Mouse (Mus musculus) thymus, postnatal 36 days (tissue): ENCODE measurements around the gene Cmklr1.
"Not testable (repeated sequence)": the region's sequence is repeated elsewhere in the genome, so short reads cannot be mapped to it uniquely, and the experiment has no call there.

Source experiments
- DNase-seq, 2 experiments: peaks; one replicate each; pipeline ENCODE4 v3.0.0; 2022; ENCODE audit warnings: mixed read lengths in 2 of 2

Cmklr1 gene

DNA sequence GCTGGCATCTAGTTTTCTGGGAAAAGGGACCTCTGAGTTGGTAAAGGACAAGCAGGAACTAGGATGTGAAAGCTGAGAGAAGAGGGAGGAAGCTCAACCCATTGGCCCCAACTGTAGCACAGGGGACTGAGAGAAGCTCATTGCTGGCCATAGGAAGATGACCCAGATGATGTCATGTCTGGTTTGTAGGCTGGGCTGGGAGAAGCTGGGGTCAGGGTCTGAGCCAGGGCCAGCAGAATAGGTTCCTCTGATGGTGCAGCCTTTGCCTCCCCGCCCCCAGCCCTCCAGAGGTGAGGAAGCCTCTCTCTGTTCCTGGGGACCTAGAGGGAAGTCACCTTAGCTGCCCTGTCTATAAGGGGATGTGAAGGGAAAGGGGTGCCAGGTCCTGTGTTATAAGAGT lies 31.1 kb downstream of the Cmklr1 start:
- no peak for DNase-seq

DNA sequence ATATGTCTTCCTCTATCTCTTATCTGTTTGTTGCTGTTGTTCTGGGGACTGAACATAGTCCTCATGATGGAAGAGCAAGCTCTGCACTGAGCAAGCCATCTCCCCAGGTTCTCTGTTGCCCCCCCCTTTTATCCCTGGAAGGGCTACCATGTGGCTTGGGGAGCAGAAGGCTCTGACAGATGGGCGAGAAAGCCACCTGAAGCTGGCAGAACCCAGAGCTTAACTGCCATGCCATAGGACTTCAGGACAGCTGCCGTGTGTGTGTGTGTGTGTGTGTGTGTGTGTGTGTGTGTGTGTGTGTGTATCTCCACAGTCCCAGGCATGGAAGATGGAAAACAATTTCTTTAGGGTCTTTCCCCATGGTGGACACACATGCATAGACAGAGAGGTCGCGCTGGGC lies 31.5 kb downstream of the Cmklr1 start:
- no peak for DNase-seq

DNA sequence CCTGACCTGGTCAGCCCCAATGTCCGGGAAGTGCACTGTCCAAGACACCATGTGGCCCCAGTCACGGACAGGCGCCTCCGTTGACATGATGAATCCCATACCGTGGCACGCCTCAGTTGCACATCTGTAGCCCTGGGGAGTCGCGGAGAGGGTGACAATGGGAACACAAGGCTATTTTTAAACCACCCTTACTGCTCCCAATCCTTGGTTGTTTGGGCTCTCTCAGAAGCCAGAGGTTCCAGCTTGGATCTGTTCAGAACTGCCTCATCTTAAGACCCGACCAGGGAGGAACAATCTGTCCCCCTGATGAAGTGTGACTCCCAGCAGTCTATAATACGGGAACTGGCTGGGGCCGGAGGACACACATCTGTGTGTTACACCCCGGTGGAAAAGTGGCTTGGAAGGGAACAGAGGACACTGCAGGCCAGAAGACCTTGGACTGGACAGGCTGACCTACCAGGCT lies 38.4 kb downstream of the Cmklr1 start:
- DNase-seq: no peak

DNA sequence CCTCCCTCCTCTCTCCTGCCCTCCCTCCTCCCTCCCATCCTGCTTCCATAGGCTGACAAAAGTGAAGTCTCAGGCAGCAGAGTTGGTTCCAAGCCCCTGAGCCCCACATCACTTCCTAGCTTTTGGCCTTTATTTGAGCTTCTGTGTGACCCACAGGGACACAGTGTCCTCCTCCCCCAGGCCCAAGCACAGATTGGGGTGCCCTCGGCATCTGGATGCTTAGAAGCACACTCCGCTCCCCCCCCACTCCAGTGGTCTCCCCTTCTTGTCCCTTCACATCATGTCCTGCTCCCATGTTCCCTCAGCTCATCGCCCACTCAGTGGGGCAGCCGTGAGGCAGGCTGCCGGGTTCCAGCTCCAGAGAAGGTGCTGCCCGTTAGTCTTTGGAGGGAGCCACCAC lies 39.1 kb downstream of the Cmklr1 start:
- no peak for DNase-seq

DNA sequence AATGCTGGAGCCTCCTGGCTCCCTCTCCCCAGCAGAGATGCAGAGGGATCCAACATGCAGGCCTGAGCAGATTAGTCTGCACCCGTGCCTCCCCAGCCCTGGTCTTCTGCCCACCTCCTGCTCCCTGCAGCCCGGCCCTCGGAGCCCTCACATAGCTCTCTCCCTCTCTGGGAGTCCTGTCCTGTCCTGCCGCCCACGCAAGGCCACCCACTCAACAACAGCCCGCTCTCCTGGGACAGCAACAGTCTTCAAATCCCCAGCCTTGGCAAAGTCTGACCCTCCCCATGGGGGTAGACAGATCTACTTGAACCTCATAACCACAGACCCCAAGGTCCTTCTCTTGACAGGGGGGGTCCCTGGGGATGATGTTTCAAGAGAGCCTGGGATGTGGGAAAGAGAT lies 39.7 kb downstream of the Cmklr1 start:
- DNase-seq: no peak

DNA sequence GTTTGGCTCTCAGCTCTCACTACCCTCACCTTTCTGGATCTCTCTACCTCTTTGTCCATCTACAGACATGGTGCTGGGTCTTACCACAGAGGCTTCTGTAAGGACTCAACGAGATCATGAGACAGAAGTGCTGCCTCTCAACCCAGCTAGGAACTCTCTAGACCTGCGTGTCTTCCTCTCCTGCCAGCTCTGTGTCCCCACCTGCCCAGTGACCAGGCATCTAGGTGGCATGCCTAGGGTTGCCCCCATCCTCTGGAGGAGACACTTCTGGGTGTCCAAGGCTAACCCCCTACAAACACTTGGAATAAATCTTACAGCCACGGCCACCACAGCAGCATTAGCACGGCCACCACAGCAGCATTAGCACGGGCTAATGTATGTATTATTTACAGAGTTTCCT lies 40.3 kb downstream of the Cmklr1 start:
- DNase-seq: no peak

DNA sequence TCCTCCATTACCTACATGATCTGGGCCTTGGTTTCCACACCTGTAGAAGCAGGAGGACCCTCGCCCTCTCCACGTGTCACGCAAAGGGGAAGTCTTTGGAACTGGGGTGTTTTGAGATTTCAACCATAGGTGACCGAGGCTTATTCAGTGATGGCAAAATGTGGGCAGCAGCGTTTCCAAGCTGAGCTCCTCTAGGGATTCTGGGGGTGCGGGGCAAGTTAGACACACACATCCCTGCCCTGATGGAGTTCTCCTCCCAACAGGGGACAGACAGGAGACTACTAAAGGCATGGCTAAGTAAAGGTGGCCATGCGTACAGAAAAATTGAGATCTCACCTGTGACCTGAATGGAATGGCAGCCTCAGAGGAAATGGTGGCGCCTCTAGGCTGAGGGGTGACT lies 41.7 kb downstream of the Cmklr1 start:
- no peak for DNase-seq

DNA sequence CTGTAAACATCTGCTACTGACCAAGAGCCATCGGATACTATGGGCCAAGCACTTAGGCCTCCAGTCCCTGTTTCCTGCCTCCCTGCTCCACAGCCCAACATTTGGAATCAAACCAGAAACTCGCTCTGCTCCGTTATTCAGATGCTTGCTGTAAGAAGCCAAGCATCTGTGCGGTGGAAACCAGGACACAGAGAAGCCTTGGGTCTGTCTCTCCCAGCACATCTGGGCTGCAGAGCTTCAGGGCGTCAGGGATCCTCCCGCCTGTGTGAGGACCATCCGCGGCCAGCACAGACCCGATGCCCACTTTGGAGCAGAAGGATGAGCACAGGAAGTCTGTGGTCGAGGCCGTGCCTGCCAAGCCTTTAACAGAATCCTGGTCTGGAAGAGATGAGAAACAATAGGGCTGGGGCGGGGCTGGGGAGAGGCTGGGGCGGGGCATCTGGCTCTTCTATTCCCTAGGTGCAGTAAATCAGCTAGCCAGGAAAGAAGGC lies 42.2 kb downstream of the Cmklr1 start:
- DNase-seq: no peak

DNA sequence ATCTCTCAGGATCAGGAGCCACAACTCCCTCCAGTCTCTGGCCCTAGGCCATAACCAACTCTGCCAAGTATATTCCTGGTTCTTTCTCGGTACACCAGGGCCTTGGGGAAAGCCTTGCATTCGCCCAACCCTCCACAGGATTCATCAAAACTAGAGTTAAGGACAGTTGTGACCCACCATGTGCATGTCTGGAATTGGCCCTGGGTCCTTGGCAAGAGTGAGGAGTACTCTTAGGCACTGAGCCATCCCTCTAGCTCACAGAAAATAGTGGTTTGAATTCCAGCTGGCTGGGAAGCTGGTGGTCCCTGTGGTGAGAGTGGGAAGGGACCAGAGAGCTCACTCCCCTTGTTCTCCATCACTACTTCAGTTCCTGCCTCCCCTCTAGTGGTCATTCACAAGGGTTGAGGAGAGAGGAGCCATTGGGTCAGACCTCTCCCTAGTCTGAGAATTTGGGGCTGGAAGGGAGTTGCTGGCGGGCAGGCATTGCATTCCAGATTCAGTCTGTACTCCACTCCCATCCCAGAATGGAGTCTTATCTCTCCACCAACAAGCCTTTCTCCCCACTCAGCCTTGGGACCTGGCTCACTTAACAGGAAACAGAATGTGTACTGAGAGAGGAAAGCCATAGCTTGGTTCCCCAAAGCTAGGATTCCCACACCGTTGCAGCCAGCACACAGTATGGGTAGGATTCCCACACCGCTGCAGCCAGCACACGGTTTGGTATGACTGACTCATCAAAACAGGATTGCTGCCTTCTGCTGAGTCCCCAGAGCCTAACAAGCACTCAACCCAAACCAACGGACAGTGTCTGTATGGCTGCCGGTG lies 43.1 kb downstream of the Cmklr1 start:
- no peak for DNase-seq

DNA sequence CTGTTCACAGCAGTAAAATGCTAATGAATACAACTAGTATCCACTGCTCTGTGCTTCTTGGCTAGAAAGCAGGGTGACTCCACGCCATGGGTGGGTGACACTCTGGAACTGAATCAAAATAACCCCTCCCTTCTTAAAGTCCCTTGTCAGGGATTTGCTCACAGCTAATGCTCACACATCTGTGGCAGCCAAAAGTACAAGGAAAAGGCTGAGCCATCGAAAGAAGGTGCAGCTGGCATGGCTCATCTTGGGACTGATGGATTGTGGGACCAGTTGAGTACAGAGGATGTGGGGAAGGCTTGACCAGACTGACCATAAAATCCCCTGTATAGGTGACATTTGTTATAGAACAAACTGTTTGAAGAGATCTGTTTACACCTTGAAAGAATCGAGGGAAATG lies 44.1 kb downstream of the Cmklr1 start:
- no peak for DNase-seq

DNA sequence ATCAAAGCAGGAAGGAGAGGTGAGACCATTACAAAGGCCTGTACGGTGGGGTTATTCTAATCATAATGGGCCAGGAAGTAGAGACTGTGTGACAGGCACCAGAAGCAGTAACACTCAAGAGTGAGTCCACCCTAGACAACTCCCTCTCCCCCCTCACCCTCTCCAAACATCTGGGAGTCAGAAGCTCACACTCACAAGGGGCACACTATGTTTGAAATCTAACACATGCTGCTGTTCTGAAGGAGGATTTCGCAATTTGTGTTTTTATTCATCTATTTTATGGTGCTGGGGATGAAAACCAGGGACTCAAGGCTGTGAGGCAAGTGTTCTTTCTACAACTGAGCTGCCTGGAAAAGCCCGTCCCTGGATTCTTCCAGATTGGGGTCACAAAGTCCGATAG lies 45.5 kb downstream of the Cmklr1 start:
- DNase-seq: no peak

DNA sequence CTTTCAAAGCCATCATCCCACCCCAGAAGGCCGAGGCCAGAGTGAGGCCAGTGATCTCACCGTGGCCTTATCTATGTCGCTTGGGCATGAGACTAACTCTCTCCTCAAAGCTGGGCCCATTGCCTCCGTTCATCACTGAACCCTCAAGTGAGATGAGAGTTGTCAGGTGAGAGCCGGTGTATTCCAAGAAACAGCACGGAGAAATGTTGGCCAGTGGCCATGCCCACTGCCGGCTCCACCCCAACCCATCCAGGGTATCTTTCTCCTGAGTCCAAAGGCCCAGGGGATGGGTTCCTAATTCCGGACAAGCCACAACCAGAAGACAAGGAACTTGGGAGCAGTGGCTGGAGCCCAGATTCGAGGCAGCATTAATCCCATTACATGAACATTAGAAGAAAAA lies 46.8 kb downstream of the Cmklr1 start:
- DNase-seq: no peak

DNA sequence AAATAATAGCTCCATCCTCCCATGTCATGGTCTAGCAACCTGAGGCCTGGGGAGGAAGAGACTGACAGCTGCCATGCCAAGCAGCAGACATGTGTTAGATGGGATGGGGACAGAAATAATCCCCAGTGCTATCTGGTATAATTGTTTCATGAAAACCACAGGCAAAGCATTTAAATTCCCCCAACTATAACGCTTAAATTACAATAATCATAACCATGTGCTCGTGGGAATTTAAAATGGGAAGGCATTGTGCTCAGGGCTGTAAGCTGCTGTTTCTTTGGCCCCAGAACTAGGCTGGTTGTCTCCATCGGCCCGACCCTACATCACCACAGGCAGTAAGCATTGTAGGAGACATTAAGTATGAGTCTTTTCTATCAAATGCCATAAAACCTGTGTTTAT lies 49.4 kb downstream of the Cmklr1 start:
- DNase-seq: no peak

DNA sequence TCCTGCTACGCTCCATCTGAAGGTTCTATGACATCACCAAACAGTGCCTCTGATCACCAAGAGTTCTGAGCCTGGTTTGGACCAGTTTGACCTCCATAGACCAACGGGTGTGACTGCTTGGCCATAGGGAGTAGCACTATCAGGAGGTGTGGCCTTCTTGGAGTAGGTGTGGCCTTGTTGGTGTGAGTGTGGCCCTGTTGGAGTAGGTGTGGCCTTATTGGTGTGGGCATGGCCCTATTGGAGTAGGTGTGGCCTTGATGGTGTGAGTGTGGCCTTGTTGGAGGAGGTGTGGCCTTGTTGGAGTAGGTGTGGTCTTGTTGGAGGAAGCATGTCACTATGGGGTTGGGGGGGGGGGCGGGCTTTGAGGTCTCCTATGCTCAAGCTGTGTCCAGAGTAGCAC lies 50.0 kb downstream of the Cmklr1 start:
- DNase-seq: no peak

DNA sequence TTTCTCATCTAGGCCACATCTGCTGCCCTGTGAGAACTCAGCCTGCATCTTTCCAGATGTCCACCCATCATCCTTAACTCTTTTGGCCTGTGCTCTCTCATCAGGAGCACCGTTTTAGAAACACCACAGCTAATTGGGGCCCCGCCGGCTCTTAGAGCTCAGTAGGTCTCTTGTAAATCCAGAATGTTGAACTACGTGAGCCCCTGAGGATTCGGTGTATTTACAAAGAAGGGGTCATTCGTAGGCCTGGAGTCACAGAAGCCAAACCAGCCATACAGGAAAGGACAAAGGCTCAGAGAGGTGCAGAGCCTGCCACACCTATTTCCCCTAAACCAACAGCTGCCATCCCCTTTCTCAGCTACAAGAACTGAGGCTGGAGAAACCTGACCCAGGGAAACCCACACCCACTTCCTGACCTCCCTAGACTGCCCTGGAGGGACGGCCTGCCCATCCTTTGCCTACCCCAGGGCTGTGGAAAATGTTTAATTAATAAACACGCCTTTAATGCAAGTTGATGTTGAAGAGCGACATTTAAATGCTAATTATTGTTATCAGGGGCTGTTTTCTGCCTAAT lies 53.4 kb downstream of the Cmklr1 start:
- DNase-seq: no peak

DNA sequence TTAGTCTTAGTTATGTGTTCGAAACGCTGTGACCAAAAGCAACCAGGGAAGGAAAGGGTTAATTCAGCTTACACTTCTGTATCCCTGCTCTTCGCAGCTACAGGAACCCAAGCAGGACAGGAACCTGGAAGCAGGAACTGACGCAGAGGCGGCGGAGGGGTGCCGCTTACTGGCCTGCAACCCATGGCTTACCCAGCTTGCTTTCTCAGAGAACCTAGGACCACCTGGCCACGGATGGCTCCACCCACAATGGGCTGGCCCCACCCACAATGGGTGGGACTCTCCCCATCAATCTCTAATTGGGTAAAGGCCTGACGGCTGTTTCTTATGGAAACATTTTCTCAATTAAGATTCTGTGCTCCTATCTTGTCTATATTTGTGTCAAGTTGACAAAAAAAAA lies 54.0 kb downstream of the Cmklr1 start:
- DNase-seq: no peak

DNA sequence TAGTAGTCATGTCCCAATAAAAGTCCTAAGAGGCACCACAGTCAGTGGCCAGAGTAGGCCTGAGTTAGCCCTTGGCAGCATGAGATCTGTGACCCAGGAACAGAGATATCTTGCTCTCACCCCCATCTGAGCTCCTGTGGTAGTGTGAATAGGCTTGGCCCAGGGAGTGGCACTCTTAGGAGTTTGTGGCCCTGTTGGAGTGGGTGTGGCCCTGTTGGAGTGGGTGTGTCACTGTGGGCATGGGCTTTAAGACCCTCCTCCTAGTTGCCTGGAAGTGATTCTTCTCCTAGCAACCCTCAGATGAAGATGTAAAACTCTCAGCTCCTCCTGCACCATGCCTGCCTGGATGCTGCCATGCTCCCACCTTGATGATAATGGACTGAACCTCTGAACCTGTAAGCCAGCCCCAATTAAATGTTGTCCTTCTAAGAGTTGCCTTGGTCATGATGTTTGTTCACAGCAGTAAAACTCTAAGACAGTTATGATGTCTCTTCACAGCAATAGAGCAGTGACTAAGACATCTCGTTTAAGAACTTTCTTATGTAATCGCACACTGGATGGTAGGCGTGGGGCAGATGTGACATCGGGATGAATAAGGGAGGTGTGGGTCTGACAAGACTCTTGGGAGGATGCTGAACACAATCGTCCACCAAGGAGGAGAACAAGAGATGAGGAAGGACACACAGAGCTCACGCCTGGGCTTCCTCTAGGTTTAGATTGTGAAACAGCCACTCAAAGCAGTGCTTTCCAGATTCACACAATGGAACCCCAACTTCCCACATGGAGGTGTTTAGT lies 56.1 kb downstream of the Cmklr1 start:
- DNase-seq: no peak

DNA sequence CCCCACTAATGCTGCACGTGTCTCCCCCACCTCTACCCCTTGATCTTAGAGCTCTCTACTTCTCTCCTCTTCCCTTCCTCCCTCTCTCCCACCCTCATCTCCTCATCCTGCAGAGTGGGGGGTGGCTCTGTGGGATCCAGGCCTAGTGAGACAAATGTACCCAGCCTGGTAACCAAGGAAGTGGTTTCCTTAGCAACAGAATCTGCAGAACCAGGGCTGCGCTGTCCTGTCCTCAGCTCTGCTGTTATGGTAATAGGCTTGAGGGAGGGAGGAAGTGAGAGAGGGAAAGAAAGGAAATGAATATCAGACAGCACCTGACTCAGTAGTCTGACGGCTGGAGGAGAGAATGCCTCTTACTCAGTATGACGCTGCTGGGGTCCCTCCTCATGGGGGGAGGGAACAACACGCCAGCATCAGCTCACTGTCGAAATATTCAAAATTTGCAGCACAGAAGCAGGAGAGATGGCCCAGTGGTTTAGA lies 58.4 kb downstream of the Cmklr1 start:
- DNase-seq: no peak

DNA sequence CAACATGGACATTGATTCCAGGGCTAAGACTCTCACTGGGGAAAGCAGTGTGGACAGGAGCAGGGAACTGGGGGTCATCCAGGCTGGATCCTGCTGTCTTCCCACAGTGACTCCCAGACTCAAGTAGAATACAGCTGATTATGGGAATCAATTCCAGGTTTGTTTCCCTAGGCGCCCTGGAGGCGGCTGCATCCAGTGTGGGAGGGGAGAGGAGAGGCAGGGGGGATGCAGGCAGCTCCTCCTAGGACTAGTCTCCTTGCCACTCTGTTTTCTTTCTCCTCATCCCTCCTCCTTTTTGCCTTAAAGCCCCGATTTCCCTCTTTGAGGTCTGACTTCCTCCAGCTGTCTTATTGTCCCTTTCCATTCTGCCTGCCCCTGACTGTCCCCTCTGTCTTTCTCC lies 59.1 kb downstream of the Cmklr1 start:
- no peak for DNase-seq

DNA sequence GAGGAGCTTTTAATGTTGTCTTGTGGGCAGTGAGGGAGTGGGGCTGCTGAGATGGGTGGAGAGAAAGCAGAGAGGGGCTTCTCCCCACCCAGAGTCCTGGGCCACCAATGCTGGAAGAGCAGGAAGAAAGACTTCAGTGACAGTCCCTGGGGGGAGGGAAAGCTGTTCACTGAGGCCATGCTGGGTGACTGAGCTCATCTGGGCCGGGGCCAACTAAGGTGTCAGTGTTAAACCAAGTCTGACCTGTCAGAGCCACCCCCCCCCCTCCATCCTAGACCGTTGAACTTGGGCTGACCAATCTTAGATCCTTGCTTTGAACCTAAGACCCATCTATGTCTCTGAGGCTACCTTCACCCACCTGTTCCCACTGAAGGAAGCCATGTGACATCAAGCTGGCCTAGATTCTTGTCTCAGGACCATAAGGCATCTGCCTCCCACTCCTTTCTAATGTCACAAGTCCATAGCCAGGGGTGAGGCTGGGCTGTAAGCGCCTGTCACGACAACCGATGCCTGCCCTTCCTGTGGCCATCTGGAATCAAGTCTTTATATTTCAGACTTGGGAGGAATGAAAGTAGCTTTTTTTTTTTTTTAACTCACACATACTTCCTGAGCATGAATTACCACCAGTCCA lies 60.1 kb downstream of the Cmklr1 start:
- DNase-seq: no peak

DNA sequence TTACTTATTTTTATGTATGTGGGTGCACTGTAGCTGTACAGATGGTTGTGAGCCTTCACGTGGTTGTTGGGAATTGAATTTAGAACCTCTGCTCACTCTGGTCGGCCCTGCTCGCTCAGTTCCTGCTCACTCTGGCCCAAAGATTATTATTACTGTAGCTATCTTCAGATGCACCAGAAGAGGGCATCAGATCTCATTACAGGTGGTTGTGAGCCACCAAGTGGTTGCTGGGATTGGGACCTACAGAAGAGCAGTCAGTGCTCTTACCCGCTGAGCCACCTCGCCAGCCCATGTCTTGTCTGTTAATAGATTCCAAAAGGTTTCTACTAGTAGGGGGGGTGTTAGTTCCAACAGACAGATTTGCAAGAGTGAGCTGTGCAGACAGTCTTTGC lies 63.8 kb downstream of the Cmklr1 start:
- DNase-seq: not testable (repeated sequence)

DNA sequence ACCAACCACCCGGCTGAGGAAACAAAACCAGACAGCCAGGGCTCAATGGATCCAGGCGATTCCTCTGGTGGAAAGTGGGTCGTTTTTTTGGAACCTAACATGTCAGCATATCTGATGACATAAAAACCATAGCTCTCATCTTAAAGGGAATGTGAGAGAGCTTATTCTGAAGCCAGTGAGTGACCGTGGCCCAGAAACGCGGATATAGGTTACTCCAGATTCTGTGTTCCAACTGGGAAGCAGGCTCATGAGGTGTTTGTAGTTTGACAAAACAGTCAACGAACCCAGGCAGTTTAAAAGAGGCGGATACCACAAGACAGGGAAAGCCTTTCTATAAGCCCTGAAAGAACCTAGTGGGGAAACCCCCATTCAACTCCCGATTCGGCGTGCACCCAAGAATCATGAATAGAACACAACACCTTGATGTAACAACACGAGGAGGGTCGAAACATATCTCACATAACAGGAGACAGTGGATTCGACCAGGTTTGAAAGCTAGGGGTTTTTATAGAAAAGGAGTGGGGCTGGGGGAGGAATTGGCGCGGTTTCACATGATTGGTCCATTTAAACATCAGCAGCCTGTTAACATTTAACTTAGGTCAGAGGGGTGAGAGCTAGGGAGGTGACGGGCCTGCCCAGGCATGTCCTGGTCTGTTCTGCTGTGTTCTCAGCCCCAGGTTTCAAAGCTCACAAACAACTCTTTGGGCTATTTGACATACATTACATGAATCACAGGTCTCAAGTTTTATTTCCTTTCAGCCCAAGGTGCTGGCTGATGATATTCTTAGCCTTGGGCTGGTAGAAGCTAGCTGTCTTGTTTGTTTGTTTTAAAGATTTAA lies 64.4 kb downstream of the Cmklr1 start:
- not testable (repeated sequence) for DNase-seq
